In genomic region chr5:144828365-144829102, GRCm38 (mm10) we compare ENCODE assay signal across 11 mouse cellular contexts.
DNase-seq lines count a peak whose midpoint lies in the region; ATAC-seq and TF ChIP-seq lines count a peak whose summit lies in the region.
"Had no signal": no experiment of that assay in that cellular context is flagged by ENCODE, and none has a peak within 500 bp of the region (broad histone marks: within the 10 kb centered on the region; RNA-seq: fewer than 3 reads in every experiment).

No protein-coding gene starts in this region.

- no peak overlapping the region for H3K27ac ChIP-seq in forebrain, postnatal 0 days (ENCODE audit: low read depth, low read length)
- no peak overlapping the region for H3K27ac ChIP-seq in forebrain, embryonic 15.5 days (replicated peaks)
- no peak overlapping the region for H3K27ac ChIP-seq in kidney, embryonic 15.5 days
- no peak overlapping the region for H3K27ac ChIP-seq in intestine, embryonic 15.5 days
- no peak overlapping the region for H3K27ac ChIP-seq in forebrain, embryonic 16.5 days (ENCODE audit: low read length)
- H3K27ac ChIP-seq: neural tube, embryonic 13.5 days had no signal

- ATAC-seq in forebrain, postnatal 0 days = peak; percentile 68
- no peak for ATAC-seq in forebrain, embryonic 15.5 days (replicated peaks)
- ATAC-seq in kidney, embryonic 15.5 days (replicated peaks; ENCODE audit: low FRiP score) = no peak
- no peak for ATAC-seq in intestine, embryonic 15.5 days
- no peak for ATAC-seq in forebrain, embryonic 16.5 days
- ATAC-seq: intestine, postnatal 0 days had no signal

- H3K4me2 ChIP-seq in forebrain, postnatal 0 days (ENCODE audit: low read depth) = no peak overlapping the region
- no peak overlapping the region for H3K4me2 ChIP-seq in forebrain, embryonic 15.5 days (replicated peaks)
- no peak overlapping the region for H3K4me2 ChIP-seq in kidney, embryonic 15.5 days
- no peak overlapping the region for H3K4me2 ChIP-seq in intestine, embryonic 15.5 days (replicated peaks)
- no peak overlapping the region for H3K4me2 ChIP-seq in forebrain, embryonic 16.5 days (ENCODE audit: low read length)
- H3K4me2 ChIP-seq: heart, embryonic 13.5 days; neural tube, embryonic 13.5 days had no signal

- H3K4me3 ChIP-seq in forebrain, postnatal 0 days (ENCODE audit: low read depth, low read length) = no peak overlapping the region
- no peak overlapping the region for H3K4me3 ChIP-seq in forebrain, embryonic 15.5 days
- H3K4me3 ChIP-seq in kidney, embryonic 15.5 days (replicated peaks) = no peak overlapping the region
- no peak overlapping the region for H3K4me3 ChIP-seq in intestine, embryonic 15.5 days (replicated peaks)
- no peak overlapping the region for H3K4me3 ChIP-seq in forebrain, embryonic 16.5 days (replicated peaks; ENCODE audit: low read length)
- H3K4me3 ChIP-seq: heart, embryonic 13.5 days; neural tube, embryonic 13.5 days had no signal

- peak; percentile 16 for DNase-seq in forebrain, postnatal 0 days
- peak; percentile 26 for DNase-seq in right cerebral cortex, postnatal 14 days
- no peak for DNase-seq in right cerebral cortex, postnatal 36 days (ENCODE audit: low spot score in 2 of 2)
- peak; percentile 43 for DNase-seq in gastrocnemius, adult 18-20 months (ENCODE audit: low spot score)

- no peak for TF ChIP-seq CTCF in forebrain, postnatal 0 days (IDR thresholded peaks at IDR 0.05; ENCODE audit: low read depth)

- no peaks in the 10 kb centered on the region for H3K27me3 ChIP-seq in forebrain, postnatal 0 days (ENCODE audit: insufficient read depth, low read length)
- H3K27me3 ChIP-seq in forebrain, embryonic 15.5 days = no peaks in the 10 kb centered on the region
- no peaks in the 10 kb centered on the region for H3K27me3 ChIP-seq in kidney, embryonic 15.5 days
- no peaks in the 10 kb centered on the region for H3K27me3 ChIP-seq in intestine, embryonic 15.5 days (replicated peaks)
- no peaks in the 10 kb centered on the region for H3K27me3 ChIP-seq in forebrain, embryonic 16.5 days (replicated peaks; ENCODE audit: control insufficient read depth, insufficient read depth, low read length)
- H3K27me3 ChIP-seq: heart, embryonic 13.5 days; neural tube, embryonic 13.5 days had no signal

- H3K4me1 ChIP-seq in forebrain, postnatal 0 days (ENCODE audit: insufficient read depth) = no peaks in the 10 kb centered on the region
- no peaks in the 10 kb centered on the region for H3K4me1 ChIP-seq in forebrain, embryonic 15.5 days
- H3K4me1 ChIP-seq in kidney, embryonic 15.5 days = no peaks in the 10 kb centered on the region
- no peaks in the 10 kb centered on the region for H3K4me1 ChIP-seq in intestine, embryonic 15.5 days (replicated peaks)
- no peaks in the 10 kb centered on the region for H3K4me1 ChIP-seq in forebrain, embryonic 16.5 days (replicated peaks; ENCODE audit: control insufficient read depth, insufficient read depth, low read length)
- H3K4me1 ChIP-seq: heart, embryonic 13.5 days; neural tube, embryonic 13.5 days had no signal

- H3K9me3 ChIP-seq in forebrain, postnatal 0 days (ENCODE audit: low read length) = no peaks in the 10 kb centered on the region
- H3K9me3 ChIP-seq in forebrain, embryonic 15.5 days = no peaks in the 10 kb centered on the region
- H3K9me3 ChIP-seq in kidney, embryonic 15.5 days (replicated peaks) = no peaks in the 10 kb centered on the region
- no peaks in the 10 kb centered on the region for H3K9me3 ChIP-seq in intestine, embryonic 15.5 days
- H3K9me3 ChIP-seq in forebrain, embryonic 16.5 days (ENCODE audit: control insufficient read depth, low read length) = no peaks in the 10 kb centered on the region
- H3K9me3 ChIP-seq: heart, embryonic 13.5 days; neural tube, embryonic 13.5 days had no signal

- H3K36me3 ChIP-seq in forebrain, postnatal 0 days (ENCODE audit: insufficient read depth) = peaks cover 97% of the 10 kb centered on the region
- peaks cover 99% of the 10 kb centered on the region for H3K36me3 ChIP-seq in forebrain, embryonic 15.5 days
- H3K36me3 ChIP-seq in kidney, embryonic 15.5 days = peaks cover 100% of the 10 kb centered on the region
- H3K36me3 ChIP-seq in intestine, embryonic 15.5 days = peaks cover 75% of the 10 kb centered on the region
- H3K36me3 ChIP-seq in forebrain, embryonic 16.5 days (ENCODE audit: control insufficient read depth, insufficient read depth) = peaks cover 78% of the 10 kb centered on the region

- no peak overlapping the region for H3K9ac ChIP-seq in forebrain, postnatal 0 days
- H3K9ac ChIP-seq in forebrain, embryonic 15.5 days (replicated peaks) = no peak overlapping the region
- no peak overlapping the region for H3K9ac ChIP-seq in kidney, embryonic 15.5 days
- no peak overlapping the region for H3K9ac ChIP-seq in intestine, embryonic 15.5 days
- no peak overlapping the region for H3K9ac ChIP-seq in forebrain, embryonic 16.5 days (replicated peaks; ENCODE audit: low read depth, low read length)
- H3K9ac ChIP-seq: heart, embryonic 13.5 days; neural tube, embryonic 13.5 days had no signal

- WGBS in forebrain, postnatal 0 days = 87% methylated on average over 20 of the region's 20 CpGs
- WGBS in forebrain, embryonic 15.5 days = 93% methylated on average over 20 of the region's 20 CpGs
- 93% methylated on average over 20 of the region's 20 CpGs for WGBS in kidney, embryonic 15.5 days
- WGBS in intestine, embryonic 15.5 days = 93% methylated on average over 20 of the region's 20 CpGs
- 93% methylated on average over 20 of the region's 20 CpGs for WGBS in forebrain, embryonic 16.5 days

Comparison
In these comparisons a context has a peak if more than half of its experiments do, and no peak if none do; other contexts are left out.
1. DNase-seq: peak in forebrain, postnatal 0 days (single experiment), right cerebral cortex, postnatal 14 days (single experiment) and gastrocnemius, adult 18-20 months (single experiment); none in right cerebral cortex, postnatal 36 days (0 of 2).